Mouse (Mus musculus) ES-Bruce4 (cell line): ENCODE data around the gene Slc10a7.

Experiments
- CTCF ChIP-seq: IDR thresholded peaks from one replicate; pipeline ENCODE4 v1.8.1; 2011; ENCODE audit warnings: low read depth, low read length
- EP300 ChIP-seq: IDR thresholded peaks from 2 replicates; pipeline ENCODE4 v1.6.1; 2011; ENCODE audit warnings: low read depth, low read length; ENCODE audit not compliant: insufficient read depth
- POLR2A ChIP-seq: IDR thresholded peaks from one replicate; pipeline ENCODE4 v1.8.1; 2011; ENCODE audit warnings: low read length; ENCODE audit not compliant: insufficient read depth

- TF ChIP-seq POLR2A (no peak), CTCF (no peak), EP300 (no peak)
Measured at GRCm38 (mm10) chr8:78568196-78568595, 59.0 kb downstream of the Slc10a7 start.
